Mouse (Mus musculus) inflammation-experienced regulatory T-cells, adult 6 months (primary cell): Measurements from ENCODE around the gene Cmtm3. TPM values are rescaled to one million over a fixed set of nuclear protein-coding genes. Genes with fewer than 3 reads are reported as not detected.
A peak's percentile ranks its signal among the peaks of the same experiment; 100 is the strongest.

ENCODE experiments used
- ATAC-seq: one replicate; pipeline ENCODE4 v1.8.0; 2017
- polyA plus RNA-seq, 3 experiments: library from polyadenylated mRNA; unstranded; fragments of 100-300 nt; shearing (Covaris generic); gene quantifications; one replicate each; pipeline ENCODE4 v1.2.1; 2017

Cmtm3 gene
- polyA plus RNA-seq, 3 experiments from 2014 or later: 14.7 to 21.3 (median 17.4) TPM

GRCm38 (mm10) chr8:104383977-104384376, 44.8 kb downstream of the Cmtm3 start:
- ATAC-seq: no peak

DNA sequence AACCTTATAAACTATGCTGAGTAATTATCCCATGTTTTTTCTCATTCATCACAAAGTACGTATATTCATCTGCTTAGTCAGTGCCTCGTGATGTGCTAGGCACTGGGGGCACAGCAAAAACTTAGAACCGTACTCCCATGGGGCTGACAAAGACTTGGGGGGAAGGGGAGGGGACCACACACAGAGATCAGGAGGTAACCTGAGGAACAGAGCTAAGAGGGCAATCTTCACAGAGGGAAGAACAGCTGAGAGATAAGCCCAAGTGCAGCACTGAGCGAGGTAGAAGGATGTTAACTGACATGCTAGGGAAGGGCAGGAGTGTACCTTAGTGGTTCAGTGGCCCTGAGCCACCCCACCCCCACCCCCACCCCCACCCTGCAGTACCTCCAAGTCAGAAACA, 47.5 kb downstream of the Cmtm3 start:
- ATAC-seq: no peak

GRCm38 (mm10) chr8:104387501-104387900, 48.3 kb downstream of the Cmtm3 start:
- no peak for ATAC-seq

DNA sequence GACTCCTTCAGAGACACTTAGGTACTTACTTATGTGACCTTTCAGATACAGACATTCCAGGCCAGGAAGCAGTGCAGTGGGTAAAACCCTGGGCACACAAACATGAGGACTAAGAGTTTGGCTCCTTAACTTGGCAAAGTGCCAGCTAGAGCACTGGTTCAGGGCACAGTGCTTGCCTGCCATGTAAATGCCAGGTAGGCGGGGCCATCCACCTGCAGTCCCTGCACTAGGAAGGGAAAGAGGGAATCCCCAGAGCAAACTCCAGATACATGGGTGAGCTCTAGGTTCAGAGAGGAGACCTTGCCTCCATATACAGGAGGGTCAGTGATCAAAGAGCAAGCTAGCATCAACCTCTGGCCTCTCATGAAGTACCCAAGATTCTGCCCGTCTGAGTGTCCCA, 48.8 kb downstream of the Cmtm3 start:
- ATAC-seq: no peak

DNA sequence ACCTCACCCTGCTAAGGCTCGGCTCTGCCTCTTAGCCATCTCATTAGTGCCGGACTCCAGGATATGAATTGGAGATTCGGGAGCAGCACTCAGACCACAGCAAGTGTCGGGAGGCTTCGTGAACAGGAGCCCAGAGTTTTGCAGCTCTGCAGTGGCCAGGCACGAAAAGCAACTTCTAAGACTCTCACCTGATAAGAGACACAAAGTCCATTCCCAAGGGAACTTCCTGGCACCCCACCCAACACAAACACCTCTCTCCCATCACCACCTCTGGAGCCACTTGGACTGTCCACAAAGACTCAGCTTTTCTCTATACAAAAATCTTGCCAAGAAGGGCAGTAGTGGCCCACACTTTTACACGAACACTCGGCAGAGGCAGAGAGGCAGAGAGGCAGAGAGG, 51.0 kb downstream of the Cmtm3 start:
- ATAC-seq: no peak

GRCm38 (mm10) chr8:104393139-104393538, 53.9 kb downstream of the Cmtm3 start:
- no peak for ATAC-seq

- no peak for ATAC-seq
Observed at GRCm38 (mm10) chr8:104393767-104394166, 54.6 kb downstream of the Cmtm3 start.

DNA sequence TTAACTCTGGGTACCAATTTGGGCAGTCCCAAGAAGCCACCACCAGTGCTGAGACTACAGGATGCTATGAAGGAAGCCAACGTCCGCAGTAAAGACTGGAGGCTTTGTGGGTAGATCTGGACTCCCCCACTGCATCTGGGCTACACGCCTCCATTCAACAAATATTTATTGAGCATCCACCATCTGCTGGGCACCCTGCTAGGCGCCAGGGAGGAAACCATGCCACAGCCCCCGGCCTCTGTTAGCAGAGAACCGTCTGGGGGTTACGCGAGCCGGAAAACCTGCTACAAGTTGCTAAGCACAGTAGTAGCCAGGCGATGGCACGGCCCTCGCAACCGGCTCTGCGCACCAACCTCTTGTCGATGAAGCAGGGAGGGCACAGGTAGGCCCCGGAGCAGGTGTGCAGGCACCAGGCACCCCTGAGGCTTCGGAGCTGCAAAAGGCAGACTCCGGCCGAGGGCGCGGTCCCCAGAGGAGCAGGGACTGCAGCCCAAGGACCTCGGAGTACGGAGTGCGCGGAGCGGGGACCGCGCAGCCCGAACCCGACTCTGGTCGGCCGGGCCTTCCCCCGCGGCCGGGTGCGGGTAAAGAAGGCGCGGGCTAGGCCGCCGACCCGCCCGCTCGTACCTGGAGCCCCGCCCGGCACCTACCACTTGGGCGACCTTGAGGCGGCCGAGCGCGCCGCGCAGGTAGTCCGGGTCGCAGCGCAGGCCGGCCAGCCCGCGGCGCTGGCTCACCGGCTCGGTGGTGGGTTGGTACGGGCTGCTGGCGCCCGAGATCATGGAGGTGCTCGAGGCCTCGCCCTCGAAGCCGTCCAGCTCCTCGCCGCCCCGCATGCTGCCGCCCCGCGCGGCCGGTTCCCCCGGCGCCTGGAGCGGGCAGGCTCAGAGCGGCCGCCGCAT, 55.8 kb downstream of the Cmtm3 start:
- peak; percentile 63 for ATAC-seq

GRCm38 (mm10) chr8:104395703-104396357, 56.6 kb downstream of the Cmtm3 start, which contains the start of gene Cmtm4:
Gene Cmtm4, minus strand, starts transcription at chr8:104395807.
- ATAC-seq: peak; percentile 76

Other genes starting within 250 kb of the Cmtm3 start
- gene Cdh5, start 237.8 kb upstream of the Cmtm3 start, polyA plus RNA-seq: under 1 TPM in 1 of 3 experiments, not detected in 2; 0.49 TPM
- gene Bean1, start 169.0 kb upstream of the Cmtm3 start, polyA plus RNA-seq: not detected
- gene Tk2, start 90.9 kb upstream of the Cmtm3 start, polyA plus RNA-seq: 10 to 100 TPM; 27.5 to 57.6 (median 55.8) TPM
- gene Cklf, start 88.5 kb upstream of the Cmtm3 start, polyA plus RNA-seq: 100 to 1,000 TPM in 1 of 3 experiments, 10 to 100 TPM in 2; 92.1 to 108 (median 97.9) TPM
- not detected for gene Cmtm2a, start 46.2 kb upstream of the Cmtm3 start, polyA plus RNA-seq
- not detected for gene Gm45711, start 29.3 kb upstream of the Cmtm3 start, polyA plus RNA-seq
- not detected for gene Cmtm1, start 29.3 kb upstream of the Cmtm3 start, polyA plus RNA-seq
- gene Gm11020, start 17.8 kb upstream of the Cmtm3 start, polyA plus RNA-seq: not detected
- gene Cmtm2b, start 17.2 kb upstream of the Cmtm3 start, polyA plus RNA-seq: not detected
- under 1 TPM; 0.32 to 0.78 (median 0.64) TPM for gene Cmtm4, start 56.4 kb downstream of the Cmtm3 start, polyA plus RNA-seq
- gene Dync1li2, start 103.6 kb downstream of the Cmtm3 start, polyA plus RNA-seq: 10 to 100 TPM; 23.7 to 32.8 (median 31.2) TPM
- gene Terb1, start 170.5 kb downstream of the Cmtm3 start, polyA plus RNA-seq: not detected
- gene Nae1, start 195.2 kb downstream of the Cmtm3 start, polyA plus RNA-seq: 100 to 1,000 TPM in 1 of 3 experiments, 10 to 100 TPM in 2; 80.0 to 101 (median 91.5) TPM
- 1 to 10 TPM; 3.3 to 5.5 (median 5.3) TPM for gene Car7, start 195.3 kb downstream of the Cmtm3 start, polyA plus RNA-seq